Mouse (Mus musculus) kidney, embryonic 14.5 days (tissue): ENCODE measurements around the gene Prr5l. TPM values are rescaled to one million over a fixed set of nuclear protein-coding genes. Genes with fewer than 3 reads are reported as not detected.
A peak's percentile ranks its signal among the peaks of the same experiment; 100 is the strongest.

Source experiments
- ATAC-seq: fragments of 200-750 bp; cut with Nextera tagmentation; 2 replicates; pipeline ENCODE4 v1.8.0; 2017; ENCODE audit warnings: moderate number of reproducible peaks, mild to moderate bottlenecking, moderate TSS enrichment, moderate library complexity; ENCODE audit not compliant: low FRiP score, low TSS enrichment
- H3K27ac ChIP-seq: fragments of 300-500 bp; sonication (generic); 2 replicates; pipeline ENCODE4 v1.5.1; 2014; ENCODE audit warnings: low read depth, mild to moderate bottlenecking, low read length, moderate library complexity, mixed read lengths
- H3K27me3 ChIP-seq: fragments of 300-500 bp; sonication (generic); 2 replicates; pipeline ENCODE4 v1.6.1; 2014; ENCODE audit warnings: mild to moderate bottlenecking, low read length; ENCODE audit not compliant: control insufficient read depth, insufficient read depth
- H3K36me3 ChIP-seq: fragments of 300-500 bp; sonication (generic); 2 replicates; pipeline ENCODE4 v1.6.1; 2014; ENCODE audit warnings: low read length, mixed read lengths; ENCODE audit not compliant: control insufficient read depth, insufficient read depth
- H3K4me1 ChIP-seq: fragments of 300-500 bp; sonication (generic); 2 replicates; pipeline ENCODE4 v1.6.1; 2014; ENCODE audit warnings: low read length, mixed read lengths; ENCODE audit not compliant: control insufficient read depth, insufficient read depth
- H3K4me2 ChIP-seq: fragments of 300-500 bp; sonication (generic); replicated peaks from 2 replicates; pipeline ENCODE4 v1.6.1; 2014; ENCODE audit warnings: low read depth, mild to moderate bottlenecking, low read length
- H3K4me3 ChIP-seq: fragments of 300-500 bp; sonication (generic); 2 replicates; pipeline ENCODE4 v1.5.1; 2014; ENCODE audit warnings: mild to moderate bottlenecking, low read length
- H3K9ac ChIP-seq: fragments of 300-500 bp; sonication (generic); 2 replicates; pipeline ENCODE4 v1.6.1; 2014; ENCODE audit warnings: low read depth, mild to moderate bottlenecking, low read length, moderate library complexity
- H3K9me3 ChIP-seq: fragments of 300-500 bp; sonication (generic); 2 replicates; pipeline ENCODE4 v1.6.1; 2016; ENCODE audit warnings: low read length; ENCODE audit not compliant: control insufficient read depth
- WGBS: fragments of 180-500 bp; shearing (Covaris S2); extraction: QIAGEN DNeasy Blood & Tissue Kit; methylation state at CpG from one replicate; pipeline ENCODE4 v1.1.7; 2014; 5-methylcytosine and 5-hydroxymethylcytosine counted together
- polyA plus RNA-seq: library from polyadenylated mRNA; unstranded; fragments of >200 nt; fragmentation: Nextera tagmentation; extraction: Ambion mirVana; gene quantifications from 2 replicates; pipeline ENCODE4 v1.2.1, GENCODE M21; 2014

Prr5l gene
- polyA plus RNA-seq, 1 experiment from 2014 or later: 56.8 TPM

GRCm38 (mm10) chr2:101828057-101828643 lies 54.7 kb downstream of the Prr5l start:
- H3K36me3 ChIP-seq: no peaks in the 10 kb centered on the region
- ATAC-seq: no peak
- no peaks in the 10 kb centered on the region for H3K27me3 ChIP-seq
- WGBS: 56% methylated on average over 5 of the region's 5 CpGs
- peaks cover 27% of the 10 kb centered on the region for H3K4me1 ChIP-seq
- no peak overlapping the region for H3K4me3 ChIP-seq
- H3K9ac ChIP-seq: no peak overlapping the region
- no peaks in the 10 kb centered on the region for H3K9me3 ChIP-seq
- no peak overlapping the region for H3K4me2 ChIP-seq
- H3K27ac ChIP-seq: peak overlapping the region; percentile 32; the same call in 1 of the 2 replicates

- Histone ChIP-seq H3K9me3 (no peaks in the 10 kb centered on the region), H3K36me3 (no peaks in the 10 kb centered on the region), H3K27ac (peak overlapping the region; percentile 32; the same call in 1 of the 2 replicates), H3K4me3 (no peak overlapping the region), H3K4me2 (no peak overlapping the region), H3K9ac (no peak overlapping the region), H3K27me3 (no peaks in the 10 kb centered on the region), H3K4me1 (peaks cover 32% of the 10 kb centered on the region)
- WGBS: 18% methylated on average over 5 of the region's 5 CpGs
- ATAC-seq: peak; percentile 50
Observed at GRCm38 (mm10) chr2:101827626-101828025, 55.2 kb downstream of the Prr5l start.

- 56% methylated on average over 3 of the region's 3 CpGs for WGBS
- ATAC-seq: no peak
Observed at GRCm38 (mm10) chr2:101826950-101827600, 55.8 kb downstream of the Prr5l start.

DNA sequence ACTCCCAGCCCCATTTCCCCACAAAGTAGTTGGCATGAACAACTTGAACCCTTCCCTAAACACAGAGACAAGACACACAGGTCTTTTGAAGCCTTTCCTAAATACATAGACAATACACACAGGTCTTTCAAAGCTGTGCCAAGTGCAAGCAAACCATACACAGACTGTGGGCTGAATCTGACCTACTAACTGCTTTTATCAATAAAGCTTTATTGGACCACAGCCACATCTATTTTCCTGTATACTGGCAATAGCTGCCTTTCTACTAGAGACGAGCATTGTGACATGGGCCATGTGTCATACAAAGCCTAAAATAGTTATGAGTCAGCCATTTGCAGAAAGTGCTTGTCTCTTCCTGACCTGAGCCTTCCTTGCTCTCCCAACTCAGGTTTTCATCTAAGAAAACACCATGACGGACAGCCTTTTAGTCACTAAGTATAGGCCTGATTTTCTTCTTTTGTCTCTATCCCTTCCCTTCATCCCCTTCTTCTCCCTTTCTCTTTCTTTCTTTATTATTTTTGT lies 56.6 kb downstream of the Prr5l start:
- 74% methylated on average over 2 of the region's 2 CpGs for WGBS
- H3K4me1 ChIP-seq: peaks cover 35% of the 10 kb centered on the region
- no peak overlapping the region for H3K27ac ChIP-seq
- ATAC-seq: no peak
- H3K9ac ChIP-seq: no peak overlapping the region
- H3K36me3 ChIP-seq: no peaks in the 10 kb centered on the region
- H3K9me3 ChIP-seq: no peaks in the 10 kb centered on the region
- no peak overlapping the region for H3K4me2 ChIP-seq
- no peaks in the 10 kb centered on the region for H3K27me3 ChIP-seq
- no peak overlapping the region for H3K4me3 ChIP-seq

More at GRCm38 (mm10) chr2:101826950-101827600, 55.8 kb downstream of the Prr5l start:
- Histone ChIP-seq H3K27me3 (no peaks in the 10 kb centered on the region), H3K36me3 (no peaks in the 10 kb centered on the region), H3K4me3 (no peak overlapping the region), H3K9me3 (no peaks in the 10 kb centered on the region), H3K9ac (no peak overlapping the region), H3K4me1 (peaks cover 32% of the 10 kb centered on the region), H3K27ac (peak overlapping the region; percentile 31; the same call in 1 of the 2 replicates), H3K4me2 (no peak overlapping the region)

GRCm38 (mm10) chr2:101825226-101826120 lies 57.4 kb downstream of the Prr5l start:
- H3K27me3 ChIP-seq: no peaks in the 10 kb centered on the region
- WGBS: 48% methylated on average over 9 of the region's 9 CpGs
- ATAC-seq: peak; percentile 81
- peaks cover 30% of the 10 kb centered on the region for H3K4me1 ChIP-seq
- H3K9ac ChIP-seq: no peak overlapping the region
- no peaks in the 10 kb centered on the region for H3K36me3 ChIP-seq
- no peak overlapping the region for H3K4me2 ChIP-seq
- no peak overlapping the region for H3K4me3 ChIP-seq
- 0 out of 2 replicates have a peak overlapping the region, but pooled peaks have one; percentile 30 for H3K27ac ChIP-seq
- H3K9me3 ChIP-seq: no peaks in the 10 kb centered on the region

DNA sequence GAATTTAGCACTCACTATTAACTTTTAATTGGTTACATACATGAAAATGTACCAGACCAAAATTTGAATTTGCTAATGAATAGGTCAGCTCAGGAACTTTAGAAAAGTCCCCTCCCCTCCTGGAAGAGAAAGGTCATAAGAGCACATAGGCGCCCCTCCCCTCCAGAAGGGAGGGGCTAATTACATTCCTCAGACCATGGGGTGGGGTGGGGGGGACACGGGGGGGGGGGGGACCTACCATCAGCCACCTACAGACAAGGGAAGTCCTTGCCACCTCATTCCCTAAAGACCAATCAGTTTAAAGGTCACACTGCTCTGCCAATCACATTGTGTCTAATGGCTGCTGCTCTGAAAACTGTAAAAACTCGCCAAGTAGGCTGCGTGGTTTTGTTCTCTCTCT lies 59.0 kb downstream of the Prr5l start:
- 80% methylated on average over 3 of the region's 4 CpGs for WGBS
- no peak overlapping the region for H3K4me2 ChIP-seq

DNA sequence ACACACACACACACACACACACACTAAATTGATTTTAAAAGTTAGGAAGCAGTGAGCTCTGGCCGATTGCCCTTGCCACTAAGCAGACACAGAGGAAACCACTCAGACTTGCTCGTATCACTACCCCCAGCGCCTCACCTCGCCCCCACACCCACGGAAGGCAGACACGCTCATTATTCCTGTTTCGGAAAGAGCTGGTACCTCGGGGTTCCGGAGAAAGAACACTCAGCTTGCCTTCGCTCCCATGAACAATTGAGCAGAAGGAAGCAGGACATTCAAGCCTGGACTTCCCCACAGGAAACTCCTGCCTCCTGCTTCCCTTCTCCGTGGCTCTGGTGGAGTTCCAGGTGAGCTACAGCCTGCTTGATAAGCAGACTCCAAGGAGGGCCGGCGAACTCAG lies 60.0 kb downstream of the Prr5l start:
- Histone ChIP-seq H3K4me1 (peaks cover 32% of the 10 kb centered on the region; the same call in 1 of the 2 replicates), H3K9me3 (no peaks in the 10 kb centered on the region), H3K9ac (no peak overlapping the region), H3K4me3 (no peak overlapping the region), H3K36me3 (no peaks in the 10 kb centered on the region), H3K27ac (no peak overlapping the region; the same call in 1 of the 2 replicates), H3K27me3 (no peaks in the 10 kb centered on the region), H3K4me2 (no peak overlapping the region)
- 62% methylated on average over 13 of the region's 13 CpGs for WGBS
- no peak for ATAC-seq

More for the DNA sequence above, 59.0 kb downstream of the Prr5l start:
- Histone ChIP-seq H3K27ac (no peak overlapping the region), H3K4me3 (no peak overlapping the region), H3K27me3 (no peaks in the 10 kb centered on the region), H3K4me1 (peaks cover 29% of the 10 kb centered on the region; the same call in 1 of the 2 replicates), H3K9ac (no peak overlapping the region), H3K36me3 (no peaks in the 10 kb centered on the region), H3K9me3 (no peaks in the 10 kb centered on the region)
- ATAC-seq: no peak

GRCm38 (mm10) chr2:101820816-101821215 lies 62.0 kb downstream of the Prr5l start:
- Histone ChIP-seq H3K4me2 (no peak overlapping the region), H3K4me1 (peaks cover 25% of the 10 kb centered on the region; the same call in 1 of the 2 replicates), H3K27me3 (no peaks in the 10 kb centered on the region), H3K4me3 (no peak overlapping the region), H3K9me3 (no peaks in the 10 kb centered on the region), H3K9ac (no peak overlapping the region), H3K27ac (no peak overlapping the region), H3K36me3 (no peaks in the 10 kb centered on the region)
- WGBS: 70% methylated on average over 1 of the region's 1 CpGs
- no peak for ATAC-seq
